Mouse (Mus musculus) midbrain, embryonic 10.5 days (tissue): ENCODE data around the gene Jpt1. TPM values are rescaled to one million over a fixed set of nuclear protein-coding genes. Genes with fewer than 3 reads are reported as not detected.
A peak's percentile ranks its signal among the peaks of the same experiment; 100 is the strongest.
"Not testable (repeated sequence)": the region's sequence is repeated elsewhere in the genome, so short reads cannot be mapped to it uniquely, and the experiment has no call there.

Experiments used
- DNase-seq: peaks from one replicate; pipeline ENCODE4 v3.0.0-alpha.2; 2017; ENCODE audit warnings: low spot score
- H3K27ac ChIP-seq: fragments of 300-500 bp; sonication (generic); replicated peaks from 2 replicates; pipeline ENCODE4 v1.5.1; 2016; ENCODE audit warnings: mild to moderate bottlenecking
- H3K27me3 ChIP-seq: fragments of 300-500 bp; sonication (generic); 2 replicates; pipeline ENCODE4 v1.6.1; 2016; ENCODE audit warnings: low read depth, mild to moderate bottlenecking; ENCODE audit not compliant: poor library complexity, severe bottlenecking
- H3K36me3 ChIP-seq: fragments of 300-500 bp; sonication (generic); 2 replicates; pipeline ENCODE4 v1.6.1; 2016; ENCODE audit warnings: mild to moderate bottlenecking, moderate library complexity
- H3K4me1 ChIP-seq: fragments of 300-500 bp; sonication (generic); 2 replicates; pipeline ENCODE4 v1.6.1; 2016
- H3K4me3 ChIP-seq: fragments of 300-500 bp; sonication (generic); 2 replicates; pipeline ENCODE4 v1.5.1; 2016; ENCODE audit warnings: mild to moderate bottlenecking, moderate library complexity
- H3K9me3 ChIP-seq: fragments of 300-500 bp; sonication (generic); replicated peaks from 2 replicates; pipeline ENCODE4 v1.6.1; 2016; ENCODE audit warnings: mild to moderate bottlenecking
- WGBS: fragments of 180-500 bp; shearing (Covaris S2); methylation state at CpG from one replicate; pipeline ENCODE4 v1.1.7; 2016; 5-methylcytosine and 5-hydroxymethylcytosine counted together
- polyA plus RNA-seq: library from polyadenylated mRNA; unstranded; fragments of >200 nt; fragmentation: Nextera tagmentation; extraction: Ambion mirVana; gene quantifications from 2 replicates; pipeline ENCODE4 v1.2.1, GENCODE M21; 2016

The Jpt1 gene
- polyA plus RNA-seq, 1 experiment from 2014 or later: 780 TPM

- H3K27me3 ChIP-seq: 0 out of 2 replicates have a peak, but pooled peaks cover 10% of the 10 kb centered on the region
- 81% methylated on average over 16 of the region's 16 CpGs for WGBS
- no peak within 1 kb of the TSS for H3K4me3 ChIP-seq
- H3K9me3 ChIP-seq: no peaks in the 10 kb centered on the region
- no peaks in the 10 kb centered on the region for H3K36me3 ChIP-seq
- DNase-seq: no peak
- peak within 1 kb of the TSS; percentile 6; the same call in 1 of the 2 replicates for H3K27ac ChIP-seq
- peaks cover 20% of the 10 kb centered on the region for H3K4me1 ChIP-seq
Observed at GRCm38 (mm10) chr11:115462243-115462891, 51.8 kb downstream of the Jpt1 start, which contains the start of gene Slc16a5. Slc16a5 (plus strand) TSS chr11:115462474.

DNA sequence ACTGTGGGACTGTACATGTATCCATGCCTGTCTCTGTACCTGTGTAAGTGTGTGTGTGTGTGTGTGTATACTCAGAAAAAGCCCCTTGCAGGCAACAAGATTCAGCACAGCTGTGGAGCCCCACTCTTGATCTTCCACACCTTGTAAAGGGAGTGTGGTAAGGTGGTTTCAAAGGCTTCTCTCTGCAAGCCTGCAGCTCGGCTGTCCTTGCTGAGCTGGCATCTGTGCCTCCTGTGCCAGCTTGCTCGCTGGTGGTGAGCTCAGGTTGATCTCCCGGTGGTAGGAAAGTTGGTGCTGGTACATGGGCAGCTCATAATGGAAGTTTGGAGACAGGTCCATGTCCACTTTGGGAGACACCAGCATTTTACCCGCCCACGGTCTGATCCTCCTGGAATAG lies 52.3 kb downstream of the Jpt1 start:
- Histone ChIP-seq H3K4me1 (peaks cover 18% of the 10 kb centered on the region), H3K27me3 (0 out of 2 replicates have a peak, but pooled peaks cover 10% of the 10 kb centered on the region), H3K27ac (no peak overlapping the region; the same call in 1 of the 2 replicates), H3K36me3 (no peaks in the 10 kb centered on the region), H3K9me3 (no peaks in the 10 kb centered on the region), H3K4me3 (no peak overlapping the region)
- WGBS: 78% methylated on average over 5 of the region's 5 CpGs
- no peak for DNase-seq

DNA sequence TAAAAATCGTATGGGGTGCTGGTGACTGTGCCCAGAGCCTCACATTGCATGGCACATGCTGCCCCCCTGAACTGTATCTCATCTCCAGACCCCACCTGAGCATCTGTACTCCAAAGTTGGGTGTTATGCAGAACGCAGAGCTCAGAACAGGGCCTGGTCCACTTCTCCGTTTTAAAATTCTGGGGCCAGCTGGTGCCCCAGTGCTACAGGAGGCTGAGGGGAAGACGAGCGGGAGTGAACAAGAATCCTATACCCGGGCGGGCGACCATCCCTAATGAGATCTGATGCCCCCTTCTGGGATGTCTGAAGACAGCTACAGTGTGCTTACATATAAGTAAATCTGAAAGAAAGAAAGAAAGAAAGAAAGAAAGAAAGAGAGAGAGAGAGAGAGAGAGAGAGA lies 53.2 kb downstream of the Jpt1 start:
- peaks cover 15% of the 10 kb centered on the region for H3K4me1 ChIP-seq
- H3K27ac ChIP-seq: no peak overlapping the region
- WGBS: 16% methylated on average over 8 of the region's 8 CpGs

DNA sequence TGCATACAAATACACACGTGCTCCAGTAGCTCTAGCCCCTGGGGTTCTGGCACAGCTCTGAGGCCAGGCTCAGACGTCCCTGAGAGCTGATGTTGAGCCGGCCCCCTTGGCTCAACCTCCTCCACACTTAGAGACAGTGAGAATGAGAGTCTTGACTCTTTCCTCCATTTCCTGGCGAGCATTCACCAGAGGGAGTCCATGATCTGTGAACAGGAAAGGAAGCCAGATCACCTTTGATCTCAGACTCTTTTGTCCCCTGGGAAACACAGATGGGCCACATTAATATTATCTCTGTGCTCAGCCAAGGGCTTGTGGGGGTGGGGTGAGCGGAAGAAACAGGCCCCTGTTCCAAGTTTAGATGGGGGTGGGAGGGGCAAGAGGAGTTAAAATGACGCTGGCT lies 56.8 kb downstream of the Jpt1 start:
- 50% methylated on average over 6 of the region's 6 CpGs for WGBS
- 0 out of 2 replicates have a peak, but pooled peaks cover 4% of the 10 kb centered on the region for H3K27me3 ChIP-seq
- no peaks in the 10 kb centered on the region for H3K9me3 ChIP-seq
- no peaks in the 10 kb centered on the region for H3K36me3 ChIP-seq
- peaks cover 15% of the 10 kb centered on the region for H3K4me1 ChIP-seq
- no peak overlapping the region for H3K27ac ChIP-seq
- H3K4me3 ChIP-seq: no peak overlapping the region
- no peak for DNase-seq

More for the DNA sequence above, 53.2 kb downstream of the Jpt1 start:
- Histone ChIP-seq H3K27me3 (0 out of 2 replicates have a peak, but pooled peaks cover 10% of the 10 kb centered on the region), H3K4me3 (no peak overlapping the region), H3K36me3 (no peaks in the 10 kb centered on the region), H3K9me3 (no peaks in the 10 kb centered on the region)
- DNase-seq: no peak

DNA sequence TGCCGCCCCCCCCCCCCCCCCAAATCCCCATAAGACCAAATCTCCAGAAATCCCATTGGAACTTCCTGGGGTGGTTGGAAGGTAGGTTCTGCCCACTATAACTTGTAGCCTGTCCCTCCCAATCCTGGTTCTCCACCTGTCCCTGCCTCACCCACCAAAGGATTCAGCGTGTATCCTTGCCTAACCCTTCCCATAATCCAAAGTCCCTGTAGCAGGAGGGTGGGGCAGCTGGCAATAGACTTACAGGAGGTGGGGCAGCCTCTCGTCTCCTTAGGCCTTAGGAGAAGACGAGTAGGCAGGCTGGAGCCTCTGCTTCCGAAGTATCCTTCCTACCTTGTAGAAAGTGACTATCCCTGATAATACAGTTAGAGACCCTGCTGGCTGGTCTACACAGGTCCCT lies 58.0 kb downstream of the Jpt1 start:
- peaks cover 15% of the 10 kb centered on the region for H3K4me1 ChIP-seq
- no peaks in the 10 kb centered on the region for H3K9me3 ChIP-seq
- H3K27me3 ChIP-seq: no peaks in the 10 kb centered on the region
- WGBS: 94% methylated on average over 5 of the region's 5 CpGs
- DNase-seq: no peak
- H3K27ac ChIP-seq: no peak overlapping the region
- no peaks in the 10 kb centered on the region for H3K36me3 ChIP-seq
- no peak overlapping the region for H3K4me3 ChIP-seq

DNA sequence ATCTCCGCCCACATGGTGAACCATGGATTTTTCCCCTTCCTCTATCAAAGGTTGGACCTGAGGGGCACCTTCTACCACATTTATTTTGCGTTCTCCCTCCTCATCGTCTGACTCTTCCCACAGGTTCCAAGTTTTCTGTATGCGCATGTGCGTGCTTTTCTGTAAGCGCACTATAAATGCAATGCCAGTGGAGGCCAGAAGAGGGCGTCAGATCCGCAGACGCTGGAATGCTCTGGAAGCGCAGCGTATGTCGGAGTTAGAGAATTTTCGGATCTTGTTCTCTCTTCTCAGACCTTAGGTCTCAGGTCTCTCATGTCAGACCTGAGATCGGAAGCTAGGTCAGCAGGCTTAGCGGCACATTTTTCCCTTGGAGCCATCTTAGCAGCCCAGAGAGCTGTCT lies 58.6 kb downstream of the Jpt1 start:
- no peak overlapping the region for H3K4me3 ChIP-seq
- 87% methylated on average over 15 of the region's 15 CpGs for WGBS
- H3K27ac ChIP-seq: no peak overlapping the region
- no peaks in the 10 kb centered on the region for H3K36me3 ChIP-seq
- DNase-seq: no peak
- no peaks in the 10 kb centered on the region for H3K27me3 ChIP-seq
- peaks cover 12% of the 10 kb centered on the region for H3K4me1 ChIP-seq
- H3K9me3 ChIP-seq: no peaks in the 10 kb centered on the region

GRCm38 (mm10) chr11:115454822-115455221 lies 59.4 kb downstream of the Jpt1 start:
- not testable (repeated sequence) for H3K9me3 ChIP-seq, DNase-seq, H3K36me3 ChIP-seq, H3K27me3 ChIP-seq, H3K27ac ChIP-seq, H3K4me3 ChIP-seq
- H3K4me1 ChIP-seq: peaks cover 12% of the 10 kb centered on the region
- WGBS: 86% methylated on average over 6 of the region's 6 CpGs

DNA sequence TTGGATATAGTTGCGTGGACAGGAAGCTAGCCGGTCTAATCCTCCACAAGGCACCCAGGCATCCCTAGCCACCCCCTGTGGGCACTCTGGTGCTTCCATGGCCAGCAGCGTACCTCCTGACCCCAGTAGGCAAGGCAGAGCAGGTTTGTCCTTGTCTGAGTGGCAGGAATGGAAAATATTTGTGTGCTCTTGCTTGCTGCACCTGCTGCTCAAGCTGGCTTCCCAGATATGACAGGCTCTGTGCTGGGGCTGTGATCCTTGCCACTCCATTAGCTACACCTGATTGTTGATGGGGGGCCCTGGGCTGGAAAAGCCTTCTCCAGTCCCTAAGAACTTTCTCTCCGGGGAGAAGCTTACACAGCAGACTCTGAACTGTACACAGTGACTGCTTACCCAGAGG lies 60.9 kb downstream of the Jpt1 start:
- no peaks in the 10 kb centered on the region for H3K27me3 ChIP-seq
- no peak for DNase-seq
- H3K9me3 ChIP-seq: no peaks in the 10 kb centered on the region
- 73% methylated on average over 4 of the region's 4 CpGs for WGBS
- H3K36me3 ChIP-seq: no peaks in the 10 kb centered on the region
- no peak overlapping the region for H3K27ac ChIP-seq
- no peak overlapping the region for H3K4me3 ChIP-seq
- H3K4me1 ChIP-seq: peaks cover 27% of the 10 kb centered on the region

DNA sequence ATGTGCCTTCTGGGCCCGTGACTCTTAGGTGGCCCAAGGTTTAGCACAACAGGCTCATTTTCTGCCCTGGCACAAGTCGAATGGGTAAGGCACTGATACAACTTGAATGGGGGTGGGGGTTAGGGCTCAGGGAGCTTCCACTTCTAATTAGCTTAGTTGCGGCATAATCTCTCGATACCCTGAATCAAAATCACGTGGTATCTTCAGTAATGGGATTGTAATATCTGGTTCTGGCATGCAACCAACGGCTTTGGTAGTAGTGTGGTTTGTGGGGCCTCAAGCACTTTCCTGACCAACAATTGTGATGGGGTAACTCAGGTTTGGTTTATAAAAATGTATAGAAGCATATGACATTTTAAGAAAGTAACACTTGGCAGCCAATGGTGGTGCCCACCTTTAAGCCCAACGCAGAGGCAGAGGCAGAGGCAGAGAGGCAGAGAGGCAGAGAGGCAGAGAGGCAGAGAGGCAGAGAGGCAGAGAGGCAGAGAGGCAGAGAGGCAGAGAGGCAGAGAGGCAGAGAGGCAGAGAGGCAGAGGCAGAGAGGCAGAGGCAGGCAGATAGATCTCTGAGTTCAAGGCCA lies 61.8 kb downstream of the Jpt1 start:
- WGBS: 86% methylated on average over 7 of the region's 7 CpGs
- H3K27me3 ChIP-seq: no peaks in the 10 kb centered on the region
- H3K36me3 ChIP-seq: no peaks in the 10 kb centered on the region
- H3K4me3 ChIP-seq: no peak overlapping the region
- DNase-seq: no peak
- no peaks in the 10 kb centered on the region for H3K9me3 ChIP-seq
- H3K27ac ChIP-seq: no peak overlapping the region
- peaks cover 27% of the 10 kb centered on the region for H3K4me1 ChIP-seq

- Histone ChIP-seq H3K36me3 (no peaks in the 10 kb centered on the region), H3K4me1 (peaks cover 24% of the 10 kb centered on the region), H3K27me3 (no peaks in the 10 kb centered on the region), H3K27ac (no peak overlapping the region), H3K4me3 (no peak overlapping the region), H3K9me3 (no peaks in the 10 kb centered on the region)
- 88% methylated on average over 8 of the region's 8 CpGs for WGBS
- DNase-seq: no peak
Observed at GRCm38 (mm10) chr11:115451781-115452241, 62.4 kb downstream of the Jpt1 start.

GRCm38 (mm10) chr11:115450176-115450575 lies 64.0 kb downstream of the Jpt1 start:
- Histone ChIP-seq H3K27me3 (no peaks in the 10 kb centered on the region), H3K9me3 (no peaks in the 10 kb centered on the region), H3K4me1 (peaks cover 24% of the 10 kb centered on the region), H3K36me3 (no peaks in the 10 kb centered on the region), H3K27ac (no peak overlapping the region), H3K4me3 (no peak overlapping the region)
- no peak for DNase-seq
- 92% methylated on average over 7 of the region's 7 CpGs for WGBS

- WGBS: 65% methylated on average over 7 of the region's 7 CpGs
Observed at GRCm38 (mm10) chr11:115448998-115449397, 65.2 kb downstream of the Jpt1 start.

DNA sequence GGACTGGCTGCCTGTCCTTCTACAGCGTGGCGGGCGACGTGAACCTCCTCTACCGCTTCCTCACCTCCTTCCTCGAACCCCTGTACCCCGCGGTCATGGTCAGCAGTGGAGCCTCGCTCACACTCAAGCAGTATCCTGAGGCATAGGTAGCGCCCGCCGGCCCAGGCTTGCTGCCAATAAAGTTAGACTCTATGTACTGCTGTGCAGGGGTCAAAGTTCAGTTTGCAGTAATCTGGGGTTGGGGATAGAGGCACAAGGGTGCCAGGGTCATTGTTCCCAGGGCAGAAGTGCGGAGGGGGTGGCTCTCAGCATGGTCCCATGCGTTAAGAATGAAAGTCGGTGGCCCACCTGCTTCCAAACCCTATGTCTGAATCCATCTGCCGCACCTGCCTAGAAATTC lies 66.1 kb downstream of the Jpt1 start:
- Histone ChIP-seq H3K36me3 (no peaks in the 10 kb centered on the region), H3K4me1 (peaks cover 24% of the 10 kb centered on the region), H3K4me3 (no peak overlapping the region), H3K27ac (no peak overlapping the region), H3K27me3 (no peaks in the 10 kb centered on the region), H3K9me3 (no peaks in the 10 kb centered on the region)
- 83% methylated on average over 16 of the region's 16 CpGs for WGBS
- DNase-seq: no peak

More at GRCm38 (mm10) chr11:115448998-115449397, 65.2 kb downstream of the Jpt1 start:
- Histone ChIP-seq H3K27me3 (no peaks in the 10 kb centered on the region), H3K4me1 (peaks cover 24% of the 10 kb centered on the region), H3K27ac (no peak overlapping the region; the same call in 1 of the 2 replicates), H3K4me3 (no peak overlapping the region), H3K36me3 (no peaks in the 10 kb centered on the region), H3K9me3 (no peaks in the 10 kb centered on the region)
- no peak for DNase-seq
